Mouse (Mus musculus) CH12.LX (cell line): ENCODE results near the gene Rab25. TPM values are rescaled to one million over a fixed set of nuclear protein-coding genes. Genes with fewer than 3 reads are reported as not detected.

Experiments used
- DNase-seq: peaks from one replicate; pipeline ENCODE4 v3.0.0-alpha.2; 2013; ENCODE audit errors: extremely low read depth
- H3K27ac ChIP-seq: 2 replicates; pipeline ENCODE4 v1.5.1; 2012; ENCODE audit warnings: low read depth, mild to moderate bottlenecking, control low read depth, moderate library complexity; ENCODE audit not compliant: insufficient read depth
- H3K27me3 ChIP-seq: replicated peaks from 2 replicates; pipeline ENCODE3; 2012; ENCODE audit warnings: inconsistent platforms
- H3K36me3 ChIP-seq, 2 experiments: replicated peaks in 1 of 2; 2 replicates each; pipeline versions ENCODE3 to v1.6.1; 2012; ENCODE audit warnings: inconsistent platforms in 1 of 2, low read length in 1 of 2, mild to moderate bottlenecking in 1 of 2, mixed read lengths in 1 of 2, moderate library complexity in 1 of 2; ENCODE audit not compliant: control insufficient read depth in 1 of 2, insufficient read depth in 1 of 2
- H3K4me1 ChIP-seq, 2 experiments: 2 replicates each; pipeline ENCODE4 v1.6.1; 2012; ENCODE audit warnings: inconsistent platforms in 1 of 2, moderate library complexity in 1 of 2; ENCODE audit not compliant: insufficient read depth in 2 of 2, control insufficient read depth in 1 of 2
- H3K4me2 ChIP-seq: 2 replicates; pipeline ENCODE4 v1.6.1; 2012; ENCODE audit warnings: low read depth, mild to moderate bottlenecking, control low read depth; ENCODE audit not compliant: poor library complexity, insufficient read depth, severe bottlenecking
- H3K4me3 ChIP-seq, 3 experiments: fragments of 150-350 bp in 1 of 3; sonication (generic) in 1 of 3; replicated peaks in 1 of 3; 2 replicates each; pipeline versions ENCODE3 to v1.5.1; 2011 to 2012; ENCODE audit warnings: low read depth in 2 of 3, low read length in 2 of 3, mild to moderate bottlenecking in 2 of 3, moderate library complexity in 2 of 3, control low read depth in 1 of 3, improper control_type of control experiment in 1 of 3, inconsistent platforms in 1 of 3, mixed read lengths in 1 of 3; ENCODE audit not compliant: poor library complexity in 1 of 3
- H3K79me2 ChIP-seq: replicated peaks from 2 replicates; pipeline ENCODE4 v1.6.1; 2012; ENCODE audit warnings: mild to moderate bottlenecking, moderate library complexity; ENCODE audit not compliant: control insufficient read depth, poor library complexity, insufficient read depth, severe bottlenecking; ENCODE audit errors: extremely low read depth
- H3K9ac ChIP-seq: 2 replicates; pipeline ENCODE4 v1.6.1; 2012; ENCODE audit warnings: low read depth, mild to moderate bottlenecking, control low read depth, moderate library complexity; ENCODE audit not compliant: insufficient read depth
- H3K9me3 ChIP-seq: replicated peaks from 2 replicates; pipeline ENCODE3; 2012; ENCODE audit warnings: low read length, inconsistent platforms, mixed read lengths
- BHLHE40 ChIP-seq: IDR thresholded peaks from 2 replicates; pipeline ENCODE4 v1.6.1; 2011; ENCODE audit warnings: mild to moderate bottlenecking, low read depth, low read length, improper control_type of control experiment
- CHD1 ChIP-seq: IDR thresholded peaks from 2 replicates; pipeline ENCODE4 v1.6.1; 2012; ENCODE audit warnings: low read depth, low read length, improper control_type of control experiment, inconsistent platforms
- CHD2 ChIP-seq: IDR thresholded peaks from 2 replicates; pipeline ENCODE4 v1.6.1; 2011; ENCODE audit warnings: low read length, improper control_type of control experiment
- CTCF ChIP-seq, 2 experiments: IDR thresholded peaks in 1 of 2; conservative IDR thresholded peaks in 1 of 2; 2 replicates each; pipeline ENCODE4 v1.5.1; 2011 to 2012; ENCODE audit warnings: low read depth in 2 of 2, low read length in 2 of 2, improper control_type of control experiment in 1 of 2, inconsistent platforms in 1 of 2, mild to moderate bottlenecking in 1 of 2, moderate library complexity in 1 of 2
- E2F4 ChIP-seq: IDR thresholded peaks from 2 replicates; pipeline ENCODE4 v1.6.1; 2011; ENCODE audit warnings: low read depth, low read length, improper control_type of control experiment; ENCODE audit not compliant: insufficient replicate concordance
- ELF1 ChIP-seq: IDR thresholded peaks from 2 replicates; pipeline ENCODE4 v1.6.1; 2014; ENCODE audit warnings: low read depth, mild to moderate bottlenecking, inconsistent platforms, low read length, improper control_type of control experiment
- EP300 ChIP-seq: IDR thresholded peaks from 2 replicates; pipeline ENCODE4 v1.6.1; 2011; ENCODE audit warnings: low read length, improper control_type of control experiment
- ETS1 ChIP-seq: conservative IDR thresholded peaks from 2 replicates; pipeline ENCODE4 v1.6.1; 2012; ENCODE audit warnings: low read depth, mild to moderate bottlenecking, inconsistent platforms, low read length, improper control_type of control experiment, moderate library complexity
- GABPA ChIP-seq: IDR thresholded peaks from 2 replicates; pipeline ENCODE4 v1.6.1; 2012; ENCODE audit warnings: low read depth, low read length, improper control_type of control experiment, inconsistent platforms; ENCODE audit not compliant: insufficient replicate concordance
- HCFC1 ChIP-seq: IDR thresholded peaks from 2 replicates; pipeline ENCODE4 v1.6.1; 2012; ENCODE audit warnings: low read depth, mild to moderate bottlenecking, inconsistent platforms, low read length, improper control_type of control experiment
- IRF4 ChIP-seq: IDR thresholded peaks from 2 replicates; pipeline ENCODE4 v1.6.1; 2014; ENCODE audit warnings: low read depth, mild to moderate bottlenecking, inconsistent platforms, low read length, improper control_type of control experiment
- JUN ChIP-seq: IDR thresholded peaks from 2 replicates; pipeline ENCODE4 v1.6.1; 2011; ENCODE audit warnings: low read depth, mild to moderate bottlenecking, low read length, improper control_type of control experiment, moderate library complexity; ENCODE audit not compliant: insufficient read depth
- JUND ChIP-seq: conservative IDR thresholded peaks from 2 replicates; pipeline ENCODE4 v1.6.1; 2011; ENCODE audit warnings: low read depth, low read length, improper control_type of control experiment
- KAT2A ChIP-seq: IDR thresholded peaks from 2 replicates; pipeline ENCODE4 v1.6.1; 2012; ENCODE audit warnings: low read length, improper control_type of control experiment, inconsistent platforms; ENCODE audit not compliant: insufficient replicate concordance
- MAFK ChIP-seq: IDR thresholded peaks from 2 replicates; pipeline ENCODE4 v1.6.1; 2011; ENCODE audit warnings: low read length, improper control_type of control experiment; ENCODE audit not compliant: insufficient replicate concordance
- MAX ChIP-seq: IDR thresholded peaks from 2 replicates; pipeline ENCODE4 v1.6.1; 2011; ENCODE audit warnings: low read length, improper control_type of control experiment
- MAZ ChIP-seq: IDR thresholded peaks from 2 replicates; pipeline ENCODE4 v1.6.1; 2012; ENCODE audit warnings: low read depth, mild to moderate bottlenecking, inconsistent platforms, low read length, improper control_type of control experiment, moderate library complexity
- MEF2A ChIP-seq: IDR thresholded peaks from 2 replicates; pipeline ENCODE4 v1.6.1; 2014; ENCODE audit warnings: low read depth, mild to moderate bottlenecking, inconsistent platforms, low read length, improper control_type of control experiment, borderline replicate concordance
- MXI1 ChIP-seq: IDR thresholded peaks from 2 replicates; pipeline ENCODE4 v1.6.1; 2011; ENCODE audit warnings: mild to moderate bottlenecking, low read depth, low read length, improper control_type of control experiment
- MYC ChIP-seq: IDR thresholded peaks from 2 replicates; pipeline ENCODE4 v1.6.1; 2011; ENCODE audit warnings: low read depth, mild to moderate bottlenecking, improper control_type of control experiment, low read length
- NELFE ChIP-seq: IDR thresholded peaks from 2 replicates; pipeline ENCODE4 v1.6.1; 2011; ENCODE audit warnings: low read depth, low read length, improper control_type of control experiment
- NRF1 ChIP-seq: IDR thresholded peaks from 2 replicates; pipeline ENCODE4 v1.6.1; 2014; ENCODE audit warnings: low read depth, mild to moderate bottlenecking, inconsistent platforms, low read length, improper control_type of control experiment, moderate library complexity
- PAX5 ChIP-seq: IDR thresholded peaks from 2 replicates; pipeline ENCODE4 v1.6.1; 2012; ENCODE audit warnings: low read length, inconsistent platforms, mixed read lengths
- POLR2A ChIP-seq: IDR thresholded peaks from 2 replicates; pipeline ENCODE4 v1.6.1; 2011; ENCODE audit warnings: low read depth, mild to moderate bottlenecking, improper control_type of control experiment, low read length
- POLR2AphosphoS2 ChIP-seq: IDR thresholded peaks from 2 replicates; pipeline ENCODE4 v1.6.1; 2011; ENCODE audit warnings: low read depth, low read length, improper control_type of control experiment
- RAD21 ChIP-seq: IDR thresholded peaks from 2 replicates; pipeline ENCODE4 v1.6.1; 2011; ENCODE audit warnings: low read depth, mild to moderate bottlenecking, low read length, improper control_type of control experiment, moderate library complexity
- RCOR1 ChIP-seq: conservative IDR thresholded peaks from 2 replicates; pipeline ENCODE4 v1.6.1; 2012; ENCODE audit warnings: low read depth, mild to moderate bottlenecking, inconsistent platforms, low read length, improper control_type of control experiment
- SIN3A ChIP-seq: IDR thresholded peaks from 2 replicates; pipeline ENCODE4 v1.6.1; 2012; ENCODE audit warnings: low read length, improper control_type of control experiment, inconsistent platforms
- SMC3 ChIP-seq: IDR thresholded peaks from 2 replicates; pipeline ENCODE4 v1.6.1; 2011; ENCODE audit warnings: low read depth, low read length, improper control_type of control experiment
- TBP ChIP-seq: conservative IDR thresholded peaks from 2 replicates; pipeline ENCODE4 v1.6.1; 2011; ENCODE audit warnings: low read depth, low read length, improper control_type of control experiment
- TCF12 ChIP-seq: IDR thresholded peaks from 2 replicates; pipeline ENCODE4 v1.6.1; 2014; ENCODE audit warnings: low read depth, mild to moderate bottlenecking, inconsistent platforms, low read length, improper control_type of control experiment
- UBTF ChIP-seq: IDR thresholded peaks from 2 replicates; pipeline ENCODE4 v1.6.1; 2012; ENCODE audit warnings: low read depth, mild to moderate bottlenecking, inconsistent platforms, low read length, improper control_type of control experiment, moderate library complexity
- USF1 ChIP-seq: IDR thresholded peaks from 2 replicates; pipeline ENCODE4 v1.6.1; 2014; ENCODE audit warnings: low read depth, mild to moderate bottlenecking, inconsistent platforms, low read length, improper control_type of control experiment
- USF2 ChIP-seq: conservative IDR thresholded peaks from 2 replicates; pipeline ENCODE4 v1.6.1; 2011; ENCODE audit warnings: low read depth, low read length, improper control_type of control experiment
- ZC3H11A ChIP-seq: IDR thresholded peaks from 2 replicates; pipeline ENCODE4 v1.6.1; 2012; ENCODE audit warnings: low read depth, mild to moderate bottlenecking, inconsistent platforms, low read length, improper control_type of control experiment
- ZKSCAN1 ChIP-seq: IDR thresholded peaks from 2 replicates; pipeline ENCODE4 v1.6.1; 2012; ENCODE audit warnings: low read depth, inconsistent platforms, low read length, improper control_type of control experiment, borderline replicate concordance
- ZMIZ1 ChIP-seq: IDR thresholded peaks from 2 replicates; pipeline ENCODE4 v1.6.1; 2012; ENCODE audit warnings: low read depth, mild to moderate bottlenecking, inconsistent platforms, low read length, improper control_type of control experiment
- ZNF384 ChIP-seq: IDR thresholded peaks from 2 replicates; pipeline ENCODE4 v1.6.1; 2012; ENCODE audit warnings: low read depth, low read length, improper control_type of control experiment, inconsistent platforms
- dilution Hi-C: fragments of 300-500 bp; cut with MboI; formaldehyde crosslinking; loops from 2 replicates; pipeline ENCODE4 v1.14.3; 2020; ENCODE audit warnings: low sequenced_read_pairs; ENCODE audit not compliant: extremely low pct_unique_long_range_greater_than_20kb, extremely low pct_ligation_motif_present
- in situ Hi-C: fragments of 300-500 bp; cut with MboI; formaldehyde crosslinking; loops from 3 replicates; pipeline ENCODE4 v1.14.3; 2019; ENCODE audit warnings: low sequenced_read_pairs, low pct_ligation_motif_present, low pct_unique_long_range_greater_than_20kb, mixed read lengths
- polyA plus RNA-seq: library from polyadenylated mRNA; unstranded; fragments of >175 nt; gene quantifications from 2 replicates; pipeline ENCODE4 v1.2.1, GENCODE M21; 2012; ENCODE audit warnings: low read depth; ENCODE audit not compliant: insufficient read length
- total RNA-seq, 2 experiments: library from RNA; depleted of rRNA; stranded (reverse); fragments of 300-350 nt in 1 of 2; fragments of >200 nt in 1 of 2; gene quantifications; 2 replicates each; pipeline ENCODE4 v1.2.3; 2012 to 2014

Gene Rab25
- total and polyA plus RNA-seq, 3 experiments: 0.79 to 4.1 (median 1.8) TPM

- peak; percentile 85 for DNase-seq
- Histone ChIP-seq H3K27ac (peak overlapping the region; percentile 60; the same call in 1 of the 2 replicates), H3K9me3 (no peaks in the 10 kb centered on the region), H3K79me2 (peaks cover 25% of the 10 kb centered on the region), H3K9ac (peak overlapping the region; percentile 97), H3K4me3 (peak overlapping the region; percentile 89 to 99 (median 99)), H3K27me3 (no peaks in the 10 kb centered on the region), H3K36me3 (peaks cover 20 to 29% of the 10 kb centered on the region in 2 experiments), H3K4me1 (peaks cover 6 to 24% of the 10 kb centered on the region in 2 experiments; a peak in 3 of 4 replicates), H3K4me2 (peak overlapping the region; percentile 96)
- TF ChIP-seq IRF4 (peak; percentile 54; the same call in 1 of the 2 replicates), MXI1 (peak; percentile 79; the same call in 1 of the 2 replicates), RCOR1 (no peak), CHD1 (no peak), POLR2AphosphoS2 (peak; percentile 86), HCFC1 (peak; percentile 99), KAT2A (peak; percentile 96), E2F4 (no peak), SIN3A (peak; percentile 88), MEF2A (no peak; the same call in 1 of the 2 replicates), SMC3 (no peak), CHD2 (no peak), EP300 (no peak), ZNF384 (no peak), MAFK (no peak), TBP (peak; percentile 91), PAX5 (no peak), USF1 (no peak), RAD21 (no peak), UBTF (peak; percentile 54; the same call in 1 of the 2 replicates), MAX (no peak), NRF1 (peak; percentile 40; the same call in 1 of the 2 replicates), TCF12 (peak; percentile 87), ZC3H11A (no peak), MYC (0 out of 2 replicates have a peak, but pooled peaks have one; percentile 24), JUND (no peak), GABPA (peak; percentile 63; the same call in 1 of the 2 replicates), USF2 (no peak), ETS1 (no peak), JUN (no peak), CTCF (conservative IDR thresholded peaks at IDR 0.05 in 1 of 2, IDR thresholded peaks at IDR 0.05 in 1 of 2; ENCODE audit: low read depth in 2 of 2, low read length in 2 of 2) (no peak), ELF1 (peak; percentile 90), BHLHE40 (no peak), ZMIZ1 (peak; percentile 62; the same call in 1 of the 2 replicates), POLR2A (peak; percentile 86), ZKSCAN1 (no peak), MAZ (no peak), NELFE (peak; percentile 87)
- dilution Hi-C loops: no loop called here
- in situ Hi-C loops: no loop called here
These were observed 31.5 kb upstream of the Rab25 start for GRCm38 (mm10) chr3:88579454-88580117.
